Mouse (Mus musculus) cerebellum, adult 18-20 months (tissue): ENCODE data around the gene Rcsd1.
"Not testable (repeated sequence)": the region's sequence is repeated elsewhere in the genome, so short reads cannot be mapped to it uniquely, and the experiment has no call there.

Source experiments
- DNase-seq, 2 experiments: peaks; one replicate each; pipeline ENCODE4 v3.0.0; 2021

Rcsd1 gene

DNA sequence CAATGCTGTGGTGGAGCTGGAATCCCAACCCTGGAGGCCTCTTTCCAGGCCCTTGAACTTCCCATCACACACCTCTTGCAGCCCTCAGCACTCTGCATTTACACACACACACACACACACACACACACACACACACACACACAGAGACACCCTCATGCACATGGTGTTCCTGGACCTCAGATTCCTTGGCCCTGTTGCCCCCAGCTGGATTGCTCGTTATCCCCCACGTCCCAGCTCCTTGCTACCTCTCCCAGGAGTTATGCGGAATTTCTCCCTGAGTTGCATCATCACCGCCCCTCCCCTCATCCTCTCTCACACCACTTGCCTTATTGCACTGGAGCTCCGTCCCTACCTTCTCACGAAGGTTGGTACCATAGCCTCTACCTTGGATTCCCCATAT is 23.2 kb downstream of the Rcsd1 start:
- DNase-seq: no peak

DNA sequence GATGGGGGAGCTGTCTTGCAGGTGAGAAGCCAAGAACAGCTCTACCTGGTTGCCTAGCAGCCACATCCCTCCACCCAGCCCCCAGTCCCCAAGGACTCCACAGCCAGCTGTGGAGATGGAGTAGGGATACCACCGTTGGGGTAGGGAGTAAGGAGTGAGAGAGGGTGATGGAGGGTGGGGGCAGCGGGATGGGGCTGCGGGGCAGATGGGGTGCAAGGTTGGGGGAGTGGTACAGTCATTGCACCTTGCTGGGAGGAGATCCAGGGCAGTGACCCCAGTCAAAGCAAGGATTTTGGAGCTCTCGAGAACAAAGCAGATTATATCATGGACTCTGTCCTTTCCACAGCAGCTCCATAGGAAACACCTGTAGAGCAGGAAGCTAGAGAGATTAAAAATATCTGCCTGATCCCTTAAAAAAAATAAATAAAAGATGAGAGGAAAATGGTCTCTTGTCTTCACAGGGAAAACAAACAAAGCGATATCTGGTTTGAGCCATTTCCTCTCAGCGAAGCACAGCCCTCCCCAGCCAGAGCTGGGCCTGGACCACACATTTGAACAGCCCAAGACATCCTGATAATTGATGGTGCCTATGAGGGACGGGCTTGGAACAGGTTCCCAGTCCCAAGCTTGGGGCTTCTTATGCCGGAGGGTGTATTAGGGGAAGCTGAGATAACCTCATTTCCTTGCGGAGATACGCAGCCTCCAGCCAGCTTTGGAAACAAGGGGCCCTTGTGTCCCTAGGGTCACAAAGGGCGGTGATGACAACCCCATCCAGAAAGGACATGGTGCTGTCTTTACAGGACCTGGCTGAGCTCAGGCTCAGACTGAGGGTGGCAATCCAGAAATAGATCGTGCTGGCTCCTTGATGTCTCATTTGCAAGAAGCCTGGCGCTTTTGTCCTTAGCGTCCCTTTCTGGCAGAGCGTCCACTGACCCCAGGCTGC is 25.0 kb downstream of the Rcsd1 start:
- DNase-seq: no peak

DNA sequence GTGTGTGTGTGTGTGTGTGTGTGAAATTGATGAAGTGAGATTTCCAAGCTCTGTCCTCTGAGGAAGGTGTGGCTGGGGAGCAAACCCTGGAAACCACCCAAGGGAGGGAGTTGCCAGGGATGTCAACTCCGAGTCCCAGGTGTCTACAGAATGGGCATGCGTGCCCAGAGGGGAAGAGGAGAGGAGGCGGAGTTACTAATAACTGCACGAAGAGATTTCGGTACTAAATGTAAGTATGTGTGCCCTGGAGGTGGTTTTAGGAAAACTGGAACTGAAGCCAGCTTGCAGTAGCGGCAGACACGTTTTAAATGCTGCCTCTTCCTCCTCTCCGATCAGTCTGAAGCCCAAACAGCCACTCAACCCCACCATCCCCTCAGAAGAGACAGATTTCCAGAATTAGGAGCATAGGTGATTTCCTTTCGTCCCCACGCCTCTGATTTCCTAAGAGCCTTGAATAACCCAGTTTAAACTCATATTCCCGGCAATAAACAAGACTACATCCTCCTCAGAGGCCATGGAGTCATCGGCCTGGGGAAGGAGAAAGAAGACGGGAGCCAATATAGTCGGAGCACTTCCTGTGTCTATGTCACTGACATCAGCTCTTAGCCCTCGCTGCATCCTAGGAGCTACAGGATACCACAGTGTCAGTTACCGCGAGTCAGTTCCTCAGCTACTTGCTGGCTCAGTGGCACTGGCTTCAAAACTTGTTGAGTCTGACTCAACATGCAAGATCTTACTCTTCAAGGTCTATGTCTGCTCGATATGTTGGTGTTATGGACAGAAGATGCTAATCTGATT is 27.3 kb downstream of the Rcsd1 start:
- DNase-seq: no peak

DNA sequence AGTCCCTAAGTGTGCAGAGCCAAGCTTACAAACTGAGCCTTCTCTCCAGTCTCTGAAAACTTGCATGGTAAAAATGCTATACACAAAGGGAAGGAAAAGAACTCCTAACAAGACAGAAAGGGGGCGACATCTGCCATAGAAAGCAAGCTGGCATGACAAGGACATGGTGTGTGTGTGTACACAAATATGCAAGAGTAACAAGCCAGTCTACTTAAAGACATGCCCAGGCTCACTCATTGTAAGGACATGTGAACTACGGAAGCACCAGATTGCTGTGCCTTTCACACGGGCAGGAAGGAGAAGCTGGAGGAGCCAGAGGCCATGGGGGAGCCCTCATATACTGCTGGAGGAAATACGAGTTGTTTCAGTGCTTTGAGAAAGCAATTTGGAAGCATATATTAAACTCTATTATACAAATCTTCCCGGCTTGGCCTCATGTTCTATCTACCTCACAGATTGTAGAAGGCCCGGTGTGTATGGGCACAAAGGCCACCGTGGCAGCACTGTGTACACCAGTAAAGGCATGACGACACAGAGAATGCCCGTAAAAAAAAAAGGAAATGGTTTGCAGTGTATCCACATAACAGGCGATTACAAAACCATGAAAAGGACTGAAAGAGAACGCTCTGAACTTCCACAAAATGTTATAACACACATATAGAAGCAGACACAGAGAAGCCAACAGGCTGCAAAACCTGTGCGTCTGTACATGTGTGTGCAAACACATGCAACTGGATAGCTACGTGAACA is 28.3 kb downstream of the Rcsd1 start:
- no peak for DNase-seq

DNA sequence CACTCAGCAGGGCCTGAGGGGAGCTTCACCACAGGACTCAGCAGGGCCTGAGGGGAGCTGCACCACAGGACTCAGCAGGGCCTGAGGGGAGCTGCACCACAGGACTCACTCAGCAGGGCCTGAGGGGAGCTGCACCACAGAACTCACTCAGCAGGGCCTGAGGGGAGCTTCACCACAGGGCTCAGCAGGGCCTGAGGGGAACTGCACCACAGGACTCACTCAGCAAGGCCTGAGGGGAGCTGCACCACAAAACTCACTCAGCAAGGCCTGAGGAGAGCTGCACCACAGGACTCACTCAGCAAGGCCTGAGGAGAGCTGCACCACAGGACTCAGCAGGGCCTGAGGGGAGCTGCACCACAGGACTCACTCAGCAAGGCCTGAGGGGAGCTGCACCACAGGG is 29.5 kb downstream of the Rcsd1 start:
- not testable (repeated sequence) for DNase-seq

DNA sequence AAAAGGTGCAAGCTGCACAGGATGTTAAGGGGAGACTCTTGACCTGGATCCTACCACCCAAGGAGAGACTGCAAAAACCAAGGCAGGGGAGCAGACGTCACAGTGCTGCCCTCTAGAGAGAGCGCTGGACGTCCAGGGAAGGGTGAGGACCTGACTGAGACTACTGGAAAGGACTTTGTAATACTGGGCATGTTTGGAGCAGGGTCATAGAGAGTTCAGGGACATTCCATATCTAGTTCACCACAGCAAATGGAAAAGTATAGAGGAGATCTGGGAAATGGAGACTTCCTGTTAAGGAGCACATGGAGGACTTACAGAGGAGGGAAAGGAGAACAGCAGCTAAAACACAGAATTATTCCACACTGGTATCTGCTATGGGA is 29.9 kb downstream of the Rcsd1 start:
- DNase-seq: no peak

DNA sequence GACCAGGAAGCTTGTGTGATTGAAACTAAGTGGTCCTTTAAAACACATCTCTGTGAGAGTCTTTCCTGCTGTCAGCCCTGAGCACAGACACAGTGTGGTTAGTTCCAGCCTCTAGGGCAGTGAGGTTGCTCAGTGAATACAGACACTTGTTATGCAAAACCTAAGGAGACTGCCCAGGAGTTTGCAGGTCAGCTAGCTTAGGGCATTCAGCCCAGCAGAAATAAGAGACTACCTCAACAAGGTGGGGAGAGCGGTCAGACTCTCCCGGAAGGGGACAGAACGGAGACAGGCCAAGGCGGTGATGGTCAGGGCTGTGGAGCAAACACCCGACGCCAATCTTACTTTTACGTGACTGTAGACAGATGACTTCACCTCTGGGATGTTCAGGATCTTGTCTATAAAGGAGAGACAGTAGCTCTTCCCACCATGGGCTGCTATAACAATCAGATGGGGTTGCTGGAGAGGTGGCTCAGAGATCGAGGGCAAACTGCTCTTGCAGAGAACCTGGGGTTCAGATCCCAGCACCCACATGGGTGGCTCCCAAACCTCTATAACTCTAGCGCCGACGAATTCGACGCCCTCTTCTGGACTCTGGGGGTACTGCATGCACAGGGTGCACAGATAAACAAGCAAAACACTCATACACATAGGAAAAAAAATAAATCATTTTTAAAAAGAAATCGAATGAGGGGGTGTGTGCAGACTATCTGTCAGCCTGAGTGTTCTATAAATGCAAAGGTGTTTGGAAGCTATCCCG is 30.5 kb downstream of the Rcsd1 start:
- no peak for DNase-seq

DNA sequence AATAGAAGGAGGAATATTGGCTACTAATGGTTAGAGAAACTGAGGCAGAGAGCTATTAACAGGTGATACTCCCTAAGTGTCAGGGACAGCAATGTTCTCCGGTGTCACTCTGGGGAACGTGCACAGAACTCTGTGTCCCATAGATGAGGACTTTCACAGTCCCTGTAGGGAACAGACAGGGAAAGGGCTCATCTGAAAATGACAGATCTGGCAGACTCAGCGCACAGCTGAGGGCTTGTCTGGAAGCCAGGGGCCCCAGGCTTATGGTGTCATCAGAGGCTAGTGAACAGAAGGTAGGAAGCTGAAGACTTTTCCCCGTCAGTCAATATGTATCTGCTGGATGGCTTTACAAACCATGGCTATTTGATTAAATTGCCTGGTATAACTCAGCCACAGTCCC is 32.0 kb downstream of the Rcsd1 start:
- no peak for DNase-seq

DNA sequence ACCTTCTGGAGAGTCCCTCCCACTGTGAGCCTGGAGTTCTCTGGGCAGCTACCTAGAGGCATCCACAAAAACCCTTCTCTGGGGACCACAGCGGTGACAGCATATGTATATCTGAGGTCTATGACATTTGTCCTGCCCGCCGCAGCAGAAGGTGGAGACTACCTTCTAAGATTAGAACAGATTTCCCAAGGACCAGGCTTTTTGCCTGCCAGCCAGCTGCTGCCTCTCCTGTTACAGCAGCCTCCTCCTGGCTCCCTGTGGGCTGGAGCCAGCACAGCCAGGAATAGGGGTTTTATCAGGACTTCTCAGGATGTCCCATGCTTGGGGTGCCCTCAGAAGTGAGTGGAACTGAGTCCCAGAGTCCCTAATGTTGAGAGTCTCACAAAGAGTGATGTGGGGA is 32.6 kb downstream of the Rcsd1 start:
- DNase-seq: no peak

DNA sequence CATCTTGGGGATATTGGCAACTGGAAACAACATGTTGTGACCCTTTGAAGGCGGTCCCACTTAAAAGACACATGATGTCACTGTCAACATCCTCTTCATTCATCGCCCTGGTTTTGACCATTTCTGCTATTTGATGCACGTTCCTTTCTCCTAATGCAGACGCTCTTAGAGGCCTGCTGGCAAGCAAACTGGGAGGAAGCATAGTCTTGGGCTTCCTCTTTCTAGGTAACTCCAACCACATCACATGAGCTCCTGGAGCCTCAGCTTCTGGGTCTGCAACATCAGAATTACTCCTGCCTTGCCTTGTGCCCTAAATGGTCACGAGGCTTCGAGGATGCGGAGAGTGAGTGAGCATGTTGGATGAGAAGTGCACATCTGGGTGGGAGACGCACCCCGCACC is 34.4 kb downstream of the Rcsd1 start:
- DNase-seq: no peak

DNA sequence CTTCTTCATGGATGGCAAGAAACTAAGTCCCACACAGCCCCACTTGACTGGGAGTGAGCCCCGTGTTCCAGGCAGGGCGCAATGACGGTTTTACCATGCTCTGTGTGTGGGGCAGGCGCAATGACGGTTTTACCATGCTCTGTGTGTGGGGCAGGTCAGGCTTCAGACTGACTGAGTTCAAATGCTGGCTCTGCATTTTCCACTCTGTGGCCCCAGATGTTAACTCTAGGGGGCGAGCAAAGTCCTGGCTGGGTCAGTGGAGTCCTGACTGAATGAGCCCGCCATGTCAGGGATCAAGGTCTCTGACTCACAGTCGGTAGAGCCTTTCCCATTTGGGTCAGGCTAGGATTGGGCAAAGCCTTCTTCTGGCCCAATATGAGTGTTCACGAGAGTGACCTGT is 37.2 kb downstream of the Rcsd1 start:
- no peak for DNase-seq

DNA sequence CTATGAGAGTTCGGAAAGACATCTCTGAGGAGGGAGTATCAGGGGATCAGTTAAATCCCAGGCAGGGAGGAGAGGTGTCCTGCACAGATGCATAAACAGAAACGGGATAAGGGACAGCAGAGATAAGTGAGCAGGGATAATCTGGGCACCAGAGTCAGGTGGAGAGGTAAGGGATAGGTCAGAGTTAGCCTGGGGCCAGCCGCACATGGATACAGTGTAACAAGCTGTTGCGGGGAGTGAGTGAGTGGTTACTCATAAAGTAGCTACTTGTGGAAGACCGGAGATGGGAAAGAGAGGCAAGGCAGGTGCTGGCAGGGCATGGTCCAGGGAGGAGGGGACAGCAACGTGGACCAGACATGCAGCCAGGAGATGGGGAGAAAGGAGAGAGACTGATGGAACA is 39.5 kb downstream of the Rcsd1 start:
- DNase-seq: no peak

DNA sequence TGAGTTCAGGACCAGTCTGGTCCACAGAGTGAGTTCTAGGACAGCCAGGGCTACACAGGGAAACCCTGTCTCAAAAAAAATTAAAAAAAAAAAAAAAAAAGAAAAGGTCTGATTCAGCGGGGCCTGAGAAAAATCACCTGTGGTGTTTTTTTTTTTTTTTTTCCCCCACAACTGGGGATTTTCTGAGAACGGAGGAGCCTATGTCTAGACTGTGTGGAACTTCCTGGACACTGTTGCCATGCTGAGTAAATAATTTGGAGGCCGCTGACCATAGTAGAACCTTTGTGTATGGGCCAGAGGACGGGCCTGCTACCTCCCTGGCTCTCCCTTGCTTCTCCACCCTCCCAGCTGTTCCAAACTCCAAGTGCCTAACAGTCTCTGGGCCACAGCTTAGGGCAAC is 40.7 kb downstream of the Rcsd1 start:
- no peak for DNase-seq

DNA sequence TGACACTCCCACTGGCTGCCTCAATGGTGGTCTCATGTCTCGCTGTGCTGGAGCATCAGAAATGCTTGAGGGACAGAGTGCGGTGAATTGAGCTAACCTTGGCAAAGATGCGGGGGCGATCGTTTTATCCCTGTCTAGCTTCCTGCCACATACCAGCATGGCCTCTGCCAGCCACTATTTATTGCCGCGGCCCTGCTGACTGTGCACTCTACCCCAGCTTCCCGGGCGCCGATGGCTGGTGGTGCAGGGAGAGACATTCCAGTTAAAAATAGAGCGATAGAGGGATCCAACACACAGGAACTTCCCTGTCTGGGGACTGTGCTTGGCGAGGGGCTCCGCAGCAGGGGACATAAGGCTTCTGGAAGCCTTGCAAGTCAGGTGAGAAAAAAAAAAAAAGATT is 42.2 kb downstream of the Rcsd1 start:
- DNase-seq: no peak

DNA sequence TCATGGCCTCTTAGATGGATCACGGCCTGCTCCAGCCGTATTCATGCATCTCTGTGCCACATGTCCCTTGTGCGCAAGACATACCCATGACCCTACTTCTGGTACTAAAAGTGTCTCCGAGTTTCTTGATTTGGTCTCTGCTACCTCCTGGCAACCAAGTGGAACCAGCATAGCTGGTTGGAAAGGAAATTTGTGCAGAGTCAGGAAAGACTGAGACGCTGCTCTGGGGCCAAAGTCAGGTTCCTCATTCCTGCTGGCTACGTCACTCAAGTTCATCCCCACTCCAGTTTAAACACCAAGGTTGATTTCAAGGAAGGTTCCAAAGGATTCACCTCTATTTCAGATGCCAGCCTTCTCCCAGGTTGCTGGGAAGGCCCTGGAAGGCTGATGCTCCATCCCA is 42.6 kb downstream of the Rcsd1 start:
- no peak for DNase-seq

DNA sequence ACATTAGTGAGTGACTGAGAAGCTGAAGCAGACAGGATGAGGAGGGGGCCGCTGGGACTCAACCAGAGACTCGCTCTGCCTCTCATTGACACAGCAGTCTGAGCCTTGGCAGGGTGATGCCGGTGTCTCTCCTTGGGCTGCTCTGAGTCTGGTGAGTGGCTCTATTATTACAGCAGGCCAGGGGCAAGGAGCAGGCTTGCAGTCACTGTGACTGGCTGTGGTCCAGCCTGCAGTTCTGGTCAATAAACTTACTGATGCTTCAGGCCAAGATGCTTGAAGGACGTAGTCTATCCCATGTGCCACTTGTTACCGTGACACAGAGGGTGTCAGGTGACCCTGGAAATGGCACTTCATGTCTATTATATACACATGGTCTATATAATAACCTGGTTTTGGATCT is 43.8 kb downstream of the Rcsd1 start:
- DNase-seq: no peak

DNA sequence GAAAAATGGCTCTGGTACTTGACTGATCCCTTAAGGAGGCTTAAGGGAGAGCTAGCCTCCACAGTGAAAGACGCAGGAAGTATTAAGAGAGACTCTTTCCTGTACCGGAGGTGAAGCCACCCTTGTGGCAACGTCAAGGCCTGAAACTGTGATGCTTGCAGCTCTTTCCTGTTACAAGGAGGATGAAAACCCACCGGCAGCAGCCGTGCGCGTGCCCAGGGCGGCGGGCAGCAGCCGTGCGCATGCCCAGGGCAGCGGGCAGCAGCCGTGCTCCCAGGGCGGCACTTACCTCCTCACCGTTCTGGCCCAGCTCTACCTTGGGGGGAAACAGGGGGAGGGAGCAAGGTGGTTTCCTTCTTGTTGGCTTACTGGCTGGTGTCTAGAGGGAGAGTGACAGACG is 46.3 kb downstream of the Rcsd1 start:
- peak; percentile 37 to 39 for DNase-seq

DNA sequence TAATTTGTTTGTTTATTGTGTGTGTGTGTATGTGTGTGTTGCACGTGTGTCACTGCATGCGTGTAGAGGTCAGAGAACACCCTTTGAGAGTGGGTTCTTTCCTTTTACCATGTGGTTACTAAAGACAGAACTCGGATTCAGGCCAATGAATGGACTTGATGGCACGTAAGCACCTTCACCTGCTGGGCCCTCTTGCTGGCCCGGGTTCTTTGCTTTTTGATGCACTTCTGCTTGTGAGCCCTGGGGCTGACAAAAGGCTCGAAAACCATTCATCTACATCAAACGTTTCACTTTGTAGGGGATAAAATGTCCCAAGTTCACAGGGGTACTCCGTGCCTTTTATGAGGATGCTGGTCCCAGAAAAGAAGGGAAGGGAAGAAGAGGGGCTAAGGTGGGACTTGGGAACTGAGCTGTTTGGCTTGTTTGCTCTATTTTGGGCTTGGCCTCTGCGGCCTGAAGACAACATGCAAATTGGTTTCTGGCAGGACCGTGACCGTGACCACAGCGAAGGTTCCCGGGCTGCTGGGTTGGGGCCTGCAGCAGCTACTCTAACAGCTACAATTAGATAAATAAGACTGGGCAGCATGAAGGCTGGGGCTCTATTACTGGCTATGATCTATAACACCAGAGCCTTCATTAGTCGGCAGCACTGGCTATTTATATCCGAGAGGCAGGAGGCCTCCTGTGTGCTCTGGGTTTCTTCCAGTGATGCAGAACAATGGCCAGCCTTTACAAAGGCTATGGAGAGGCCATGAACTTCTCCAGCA is 46.9 kb downstream of the Rcsd1 start:
- peak; percentile 28 to 29 for DNase-seq

DNA sequence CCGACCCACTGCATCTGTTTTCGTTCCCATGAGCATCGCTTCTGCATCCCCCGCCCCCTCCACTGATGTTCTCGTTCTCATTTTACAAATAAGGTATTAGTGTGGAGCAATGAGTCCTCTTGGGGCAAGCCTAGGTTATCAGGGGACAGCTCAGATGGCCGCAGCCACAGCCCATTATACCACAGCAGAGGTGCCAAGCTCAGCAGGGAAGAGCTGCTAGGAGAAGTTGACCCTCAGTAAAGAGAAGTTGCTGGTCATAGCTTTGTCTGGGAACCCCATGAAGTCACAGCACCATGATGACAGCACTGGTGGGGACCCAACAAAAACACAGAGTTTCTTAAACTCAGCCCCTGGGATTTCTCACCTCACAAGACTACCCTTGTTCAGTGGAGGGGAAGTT is 47.8 kb downstream of the Rcsd1 start:
- DNase-seq: no peak

DNA sequence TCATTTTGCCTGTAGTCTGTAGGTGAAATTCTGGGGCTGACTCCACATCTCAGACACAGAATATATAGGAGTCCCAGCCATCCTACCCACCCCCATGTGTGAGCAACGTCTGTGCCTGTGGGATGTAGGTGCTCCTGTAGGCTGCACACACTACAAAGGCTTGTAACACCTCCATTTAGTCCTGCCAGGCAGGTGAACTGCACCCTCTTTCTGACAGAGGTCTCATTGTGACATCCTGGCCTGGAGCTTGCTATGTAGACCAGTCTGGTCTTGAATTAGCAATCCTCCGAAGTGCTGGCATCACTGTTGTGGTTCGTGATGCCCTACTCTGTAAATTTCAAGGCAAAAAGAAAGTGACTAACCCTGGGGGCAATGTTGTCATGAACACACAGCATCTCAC is 48.4 kb downstream of the Rcsd1 start:
- DNase-seq: no peak

DNA sequence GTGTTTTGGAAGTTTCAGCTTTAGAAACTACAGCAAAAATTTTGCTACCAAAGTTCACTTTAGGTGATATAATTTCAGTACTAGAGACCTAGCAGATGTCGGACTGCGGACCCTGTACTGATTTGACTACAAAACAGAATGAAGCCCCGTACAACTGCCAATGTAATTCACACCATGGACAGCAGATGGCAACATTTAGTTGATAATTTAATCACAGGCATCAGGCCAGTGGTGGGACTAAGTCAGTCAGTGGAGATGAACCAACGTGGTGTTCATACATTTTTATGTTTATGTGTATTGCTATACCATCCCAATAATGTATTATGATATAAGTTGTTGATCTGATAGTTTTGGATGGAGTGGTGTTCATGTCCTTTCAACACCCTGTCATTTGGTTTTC is 48.8 kb downstream of the Rcsd1 start:
- DNase-seq: peak; percentile 53 to 66

DNA sequence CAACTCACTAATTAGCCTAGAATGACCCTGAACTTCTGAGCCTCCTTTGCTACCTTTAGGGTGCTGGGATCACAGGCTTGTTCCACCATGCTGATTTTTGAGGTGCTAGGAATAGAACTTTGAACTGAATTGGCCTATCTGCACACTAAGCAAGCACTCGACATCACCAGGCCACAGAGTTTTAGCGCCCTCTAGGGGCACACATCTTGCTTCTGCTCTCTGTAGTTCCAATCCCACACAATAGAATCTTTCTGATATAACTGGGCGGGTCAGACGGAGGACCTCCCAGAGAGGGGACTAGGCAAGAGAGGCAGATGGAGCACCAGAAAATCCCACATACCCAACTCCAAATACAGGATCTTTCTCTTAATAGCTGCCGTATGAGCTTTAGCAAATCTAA is 51.0 kb downstream of the Rcsd1 start:
- DNase-seq: peak; percentile 77 to 79
